ENCODE assay signal across 9 mouse cellular contexts in genomic region chr6:7846726-7847439, GRCm38 (mm10). TPM values are rescaled to one million over a fixed set of nuclear protein-coding genes. Genes with fewer than 3 reads are reported as not detected.
DNase-seq lines count a peak whose midpoint lies in the region; ATAC-seq and TF ChIP-seq lines count a peak whose summit lies in the region.
"Had no signal": no experiment of that assay in that cellular context is flagged by ENCODE, and none has a peak within 500 bp of the region (broad histone marks: within the 10 kb centered on the region; RNA-seq: fewer than 3 reads in every experiment).

No protein-coding gene starts in this region.

- 64% methylated on average over 8 of the region's 8 CpGs for WGBS in kidney, postnatal 0 days
- WGBS in limb, embryonic 11.5 days, result 75% methylated on average over 8 of the region's 8 CpGs

- H3K36me3 ChIP-seq in kidney, postnatal 0 days (ENCODE audit: insufficient read depth, low read length), result no peaks in the 10 kb centered on the region
- H3K36me3 ChIP-seq in limb, embryonic 11.5 days (ENCODE audit: control insufficient read depth, insufficient read depth, low read length), result no peaks in the 10 kb centered on the region
- no peaks in the 10 kb centered on the region for H3K36me3 ChIP-seq in splenic B cell, adult 2 months (ENCODE audit: control insufficient read depth, insufficient read depth, low read length, poor library complexity, severe bottlenecking)

- no peak for DNase-seq in kidney, postnatal 0 days (ENCODE audit: low spot score)
- no peak for DNase-seq in kidney, adult 8-10 months
- DNase-seq in limb, embryonic 11.5 days (ENCODE audit: low spot score), result peak; percentile 19
- peak; percentile 80 for DNase-seq in splenic B cell, adult 2 months (ENCODE audit: low read depth, low spot score)
- no peak for DNase-seq in right cerebral cortex, postnatal 36 days (ENCODE audit: low spot score in 2 of 2)
- DNase-seq in embryo, embryonic 10 days (ENCODE audit: low spot score), result no peak
- no peak for DNase-seq in urinary bladder, postnatal 25 days (ENCODE audit: low spot score)
- DNase-seq: adrenal gland, adult 2 months had no signal

- no peak for TF ChIP-seq CTCF in kidney, postnatal 0 days (IDR thresholded peaks at IDR 0.05; ENCODE audit: low read depth)

- H3K27ac ChIP-seq in kidney, postnatal 0 days, result no peak overlapping the region
- H3K27ac ChIP-seq in limb, embryonic 11.5 days (replicated peaks; ENCODE audit: low read depth, low read length), result no peak overlapping the region

- peak overlapping the region; percentile 18; the same call in 1 of the 2 replicates for H3K4me2 ChIP-seq in kidney, postnatal 0 days (ENCODE audit: low read length)
- peak overlapping the region; percentile 22; the same call in 1 of the 2 replicates for H3K4me2 ChIP-seq in limb, embryonic 11.5 days (ENCODE audit: low read depth, severe bottlenecking)

- no peak overlapping the region for H3K4me3 ChIP-seq in kidney, postnatal 0 days (replicated peaks; ENCODE audit: low read depth, low read length)
- no peak overlapping the region for H3K4me3 ChIP-seq in limb, embryonic 11.5 days (ENCODE audit: low read depth, low read length)

- H3K4me1 ChIP-seq in kidney, postnatal 0 days (replicated peaks; ENCODE audit: insufficient read depth, low read length), result peaks cover 11% of the 10 kb centered on the region
- 0 out of 2 replicates have a peak, but pooled peaks cover 2% of the 10 kb centered on the region for H3K4me1 ChIP-seq in limb, embryonic 11.5 days (ENCODE audit: control insufficient read depth, insufficient read depth, low read length)

- no peaks in the 10 kb centered on the region for H3K9me3 ChIP-seq in kidney, postnatal 0 days (replicated peaks; ENCODE audit: low read length)
- no peaks in the 10 kb centered on the region for H3K9me3 ChIP-seq in limb, embryonic 11.5 days (ENCODE audit: control insufficient read depth, low read length)

- ATAC-seq in kidney, postnatal 0 days (replicated peaks; ENCODE audit: low FRiP score, low read depth), result no peak
- ATAC-seq in activated CD4-positive, CD25-positive, alpha-beta regulatory T cell, adult 4 months, result peak; percentile 11
- ATAC-seq in limb, embryonic 11.5 days (ENCODE audit: insufficient number of reproducible peaks, low FRiP score, low TSS enrichment, low read depth), result no peak

- H3K27me3 ChIP-seq in kidney, postnatal 0 days (ENCODE audit: insufficient read depth, low read length), result no peaks in the 10 kb centered on the region
- no peaks in the 10 kb centered on the region for H3K27me3 ChIP-seq in limb, embryonic 11.5 days (ENCODE audit: control insufficient read depth, insufficient read depth, low read length)
- H3K27me3 ChIP-seq in splenic B cell, adult 2 months (ENCODE audit: control insufficient read depth, insufficient read depth, low read length, poor library complexity, severe bottlenecking), result no peaks in the 10 kb centered on the region

- no peak overlapping the region for H3K9ac ChIP-seq in kidney, postnatal 0 days (ENCODE audit: low read depth, low read length)
- no peak overlapping the region for H3K9ac ChIP-seq in limb, embryonic 11.5 days (ENCODE audit: low read length)

RNA-seq across cellular contexts. Expression of gene C1galt1, which starts 2.2 kb away (rescaled TPM):
- 4.5 and 5.3 TPM in 2 replicates for polyA plus RNA-seq in kidney, postnatal 0 days (2015; fragmentation: Nextera tagmentation; extraction: Ambion mirVana)
- 1 to 10 TPM; 5.8 to 8.0 TPM for polyA plus RNA-seq in activated CD4-positive, CD25-positive, alpha-beta regulatory T cell, adult 4 months (2017; shearing (Covaris generic))
- polyA plus RNA-seq in limb, embryonic 11.5 days (2014; fragmentation: Nextera tagmentation; extraction: Ambion mirVana), result 6.4 and 8.3 TPM in 2 replicates

Comparison
In these comparisons a context has a peak if more than half of its experiments do, and no peak if none do; other contexts are left out.
1. DNase-seq: peak in limb, embryonic 11.5 days (single experiment) and splenic B cell, adult 2 months (single experiment); none in kidney, postnatal 0 days (single experiment), kidney, adult 8-10 months (0 of 2), right cerebral cortex, postnatal 36 days (0 of 2), embryo, embryonic 10 days (single experiment) and urinary bladder, postnatal 25 days (single experiment).